Mouse (Mus musculus) limb, embryonic 10.5 days (tissue): ENCODE data around the gene Mfap3. TPM values are rescaled to one million over a fixed set of nuclear protein-coding genes. Genes with fewer than 3 reads are reported as not detected.

Experiments
- DNase-seq: peaks from one replicate; pipeline ENCODE4 v3.0.0-alpha.2; 2017; ENCODE audit warnings: low spot score
- H3K27ac ChIP-seq: fragments of 300-500 bp; sonication (generic); 2 replicates; pipeline ENCODE4 v1.5.1; 2016; ENCODE audit warnings: mild to moderate bottlenecking
- H3K27me3 ChIP-seq: fragments of 300-500 bp; sonication (generic); 2 replicates; pipeline ENCODE4 v1.6.1; 2016; ENCODE audit warnings: low read depth, mild to moderate bottlenecking; ENCODE audit not compliant: poor library complexity, severe bottlenecking
- H3K36me3 ChIP-seq: fragments of 300-500 bp; sonication (generic); 2 replicates; pipeline ENCODE4 v1.6.1; 2016; ENCODE audit warnings: mild to moderate bottlenecking, moderate library complexity
- H3K4me1 ChIP-seq: fragments of 300-500 bp; sonication (generic); 2 replicates; pipeline ENCODE4 v1.6.1; 2016
- H3K4me3 ChIP-seq: fragments of 300-500 bp; sonication (generic); 2 replicates; pipeline ENCODE4 v1.5.1; 2016; ENCODE audit warnings: mild to moderate bottlenecking, moderate library complexity
- H3K9me3 ChIP-seq: fragments of 300-500 bp; sonication (generic); replicated peaks from 2 replicates; pipeline ENCODE4 v1.6.1; 2016; ENCODE audit warnings: mild to moderate bottlenecking
- WGBS: fragments of 180-500 bp; shearing (Covaris S2); methylation state at CpG from one replicate; pipeline ENCODE4 v1.1.7; 2016; 5-methylcytosine and 5-hydroxymethylcytosine counted together
- polyA plus RNA-seq: library from polyadenylated mRNA; unstranded; fragments of >200 nt; fragmentation: Nextera tagmentation; extraction: Ambion mirVana; gene quantifications from 2 replicates; pipeline ENCODE4 v1.2.1, GENCODE M21; 2016

Gene Mfap3
- polyA plus RNA-seq, 1 experiment from 2014 or later, result 47.7 TPM

DNA sequence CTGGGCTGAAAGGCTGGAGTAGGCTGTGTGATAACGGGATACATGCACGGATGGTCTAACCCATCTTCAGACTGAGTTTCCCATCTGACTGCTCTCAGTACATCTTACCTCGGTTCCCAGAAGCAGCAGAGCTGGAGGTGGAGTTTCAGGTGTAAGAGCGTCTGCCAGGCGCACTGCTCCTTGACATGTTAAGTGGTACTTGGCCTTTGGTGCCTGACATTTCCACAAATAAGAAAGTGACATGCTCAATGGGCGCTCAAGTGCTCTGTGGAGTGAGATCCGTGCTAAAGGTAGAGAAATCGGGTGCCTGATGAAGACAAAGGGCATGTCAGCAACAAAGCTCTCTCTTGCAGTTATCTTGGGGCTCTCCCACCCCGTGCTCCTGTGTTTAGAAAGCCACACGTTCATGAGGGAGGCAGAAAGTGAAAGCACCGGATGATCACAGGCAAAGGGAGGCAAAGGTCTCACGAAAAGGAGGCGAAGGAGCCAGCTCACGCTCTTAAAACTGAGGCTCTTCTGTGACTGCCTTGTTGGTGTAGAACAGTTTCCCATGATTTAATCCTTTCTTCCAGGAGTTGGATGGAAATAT, 55.3 kb downstream of the Mfap3 start:
- H3K4me3 ChIP-seq, result no peak overlapping the region
- no peak for DNase-seq
- WGBS, result 61% methylated on average over 14 of the region's 14 CpGs
- H3K4me1 ChIP-seq, result peaks cover 11% of the 10 kb centered on the region; the same call in 1 of the 2 replicates
- no peaks in the 10 kb centered on the region for H3K27me3 ChIP-seq
- peak overlapping the region; percentile 12; the same call in 1 of the 2 replicates for H3K27ac ChIP-seq
- H3K9me3 ChIP-seq, result no peaks in the 10 kb centered on the region
- H3K36me3 ChIP-seq, result no peaks in the 10 kb centered on the region

DNA sequence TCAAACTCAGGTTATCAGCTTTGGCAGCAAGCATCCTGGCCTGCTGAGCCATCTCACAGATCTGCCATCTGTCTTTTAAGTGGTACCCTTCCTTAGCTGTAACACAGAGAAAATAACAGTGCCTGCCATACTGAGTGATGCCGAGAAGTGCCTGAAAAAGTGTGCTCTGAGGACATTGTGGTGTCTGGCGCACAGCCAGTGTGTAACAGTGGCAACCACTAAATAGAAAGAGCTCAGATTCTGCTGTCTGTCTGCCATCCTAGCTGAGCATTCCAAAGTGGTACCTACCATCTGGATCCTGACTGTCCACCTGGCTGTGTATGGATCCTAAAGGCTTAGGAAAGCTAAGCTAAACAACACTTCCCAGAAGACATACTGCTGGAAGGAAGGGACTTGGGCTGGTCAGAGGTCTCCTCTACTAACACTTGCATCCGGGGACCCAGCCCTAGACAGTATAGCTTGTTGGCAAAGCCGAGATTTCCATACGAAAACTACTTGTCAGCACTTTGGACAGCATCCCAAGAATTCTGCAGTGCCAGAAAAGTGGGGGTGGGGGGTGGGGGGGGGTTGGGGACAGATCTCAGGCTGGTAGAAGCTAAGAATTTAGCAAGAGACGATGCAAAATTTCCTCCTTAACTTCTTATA, 58.5 kb downstream of the Mfap3 start:
- no peak overlapping the region for H3K4me3 ChIP-seq
- peaks cover 11% of the 10 kb centered on the region; the same call in 1 of the 2 replicates for H3K4me1 ChIP-seq
- H3K27me3 ChIP-seq, result no peaks in the 10 kb centered on the region
- 93% methylated on average over 6 of the region's 6 CpGs for whole genome bisulfite sequencing
- no peaks in the 10 kb centered on the region for H3K9me3 ChIP-seq
- DNase-seq, result no peak
- H3K27ac ChIP-seq, result no peak overlapping the region
- H3K36me3 ChIP-seq, result no peaks in the 10 kb centered on the region

- Histone ChIP-seq H3K36me3 (no peaks in the 10 kb centered on the region), H3K4me1 (peaks cover 18% of the 10 kb centered on the region), H3K27me3 (no peaks in the 10 kb centered on the region), H3K9me3 (no peaks in the 10 kb centered on the region), H3K4me3 (no peak overlapping the region), H3K27ac (no peak overlapping the region)
- 24% methylated on average over 10 of the region's 10 CpGs for WGBS
- DNase-seq, result no peak
These were observed 64.6 kb downstream of the Mfap3 start for GRCm38 (mm10) chr11:57582818-57583635.

Other genes starting within 250 kb of the Mfap3 start
- 61.0 and 67.6 TPM in 2 replicates for gene Fam114a2, start within 50 bp of the Mfap3 start, polyA plus RNA-seq
- 20.3 and 22.3 TPM in 2 replicates for gene Galnt10, start 126.8 kb downstream of the Mfap3 start, polyA plus RNA-seq